Mouse (Mus musculus) ES-Bruce4 (cell line): ENCODE measurements around the gene Sun5.

Experiments
- CTCF ChIP-seq: IDR thresholded peaks from one replicate; pipeline ENCODE4 v1.8.1; 2011; ENCODE audit warnings: low read depth, low read length
- POLR2A ChIP-seq: IDR thresholded peaks from one replicate; pipeline ENCODE4 v1.8.1; 2011; ENCODE audit warnings: low read length; ENCODE audit not compliant: insufficient read depth

- TF ChIP-seq POLR2A = no peak
- TF ChIP-seq CTCF = no peak
Measured at GRCm38 (mm10) chr2:153848389-153848788, 22.5 kb downstream of the Sun5 start.
